In genomic region chr11:59538387-59538786, GRCm38 (mm10) we compare ENCODE assay signal across 9 mouse cellular contexts. TPM values are rescaled to one million over a fixed set of nuclear protein-coding genes. Genes with fewer than 3 reads are reported as not detected.
DNase-seq lines count a peak whose midpoint lies in the region; ATAC-seq lines count a peak whose summit lies in the region.
"Had no signal": no experiment of that assay in that cellular context is flagged by ENCODE, and none has a peak within 500 bp of the region (broad histone marks: within the 10 kb centered on the region; RNA-seq: fewer than 3 reads in every experiment).

No protein-coding gene starts in this region.

- no peaks in the 10 kb centered on the region for H3K27me3 ChIP-seq in heart, embryonic 12.5 days (replicated peaks)
- no peaks in the 10 kb centered on the region for H3K27me3 ChIP-seq in liver, embryonic 16.5 days (ENCODE audit: control insufficient read depth, insufficient read depth, low read depth, low read length)

- 36% methylated on average over 11 of the region's 11 CpGs for WGBS in heart, embryonic 12.5 days
- WGBS in liver, embryonic 16.5 days (ENCODE audit: insufficient replicate concordance) = 22% methylated on average over 11 of the region's 11 CpGs

- H3K27ac ChIP-seq in heart, embryonic 12.5 days (ENCODE audit: poor library complexity, severe bottlenecking) = no peak overlapping the region
- H3K27ac ChIP-seq in liver, embryonic 16.5 days (ENCODE audit: low read length) = no peak overlapping the region

- H3K9ac ChIP-seq in heart, embryonic 12.5 days = no peak overlapping the region
- no peak overlapping the region for H3K9ac ChIP-seq in liver, embryonic 16.5 days (ENCODE audit: low read depth, low read length)

- H3K36me3 ChIP-seq in heart, embryonic 12.5 days = no peaks in the 10 kb centered on the region
- no peaks in the 10 kb centered on the region for H3K36me3 ChIP-seq in liver, embryonic 16.5 days (ENCODE audit: control insufficient read depth, insufficient read depth)

- H3K4me2 ChIP-seq in heart, embryonic 12.5 days = no peak overlapping the region
- no peak overlapping the region for H3K4me2 ChIP-seq in liver, embryonic 16.5 days (ENCODE audit: low read depth, low read length)

- no peak for ATAC-seq in heart, embryonic 12.5 days (ENCODE audit: insufficient number of reproducible peaks, low FRiP score)
- ATAC-seq in liver, embryonic 16.5 days (ENCODE audit: low read depth) = peak; percentile 7; the same call in 1 of the 2 replicates

- peaks cover 3% of the 10 kb centered on the region; the same call in 1 of the 2 replicates for H3K9me3 ChIP-seq in heart, embryonic 12.5 days (replicated peaks)
- no peaks in the 10 kb centered on the region for H3K9me3 ChIP-seq in liver, embryonic 16.5 days (replicated peaks; ENCODE audit: control insufficient read depth, low read length)

- H3K4me1 ChIP-seq in heart, embryonic 12.5 days (replicated peaks) = 0 out of 2 replicates have a peak, but pooled peaks cover 6% of the 10 kb centered on the region
- H3K4me1 ChIP-seq in liver, embryonic 16.5 days (ENCODE audit: control insufficient read depth, low read depth, low read length) = peaks cover 5% of the 10 kb centered on the region

- peak; percentile 66 to 78 for DNase-seq in heart, adult 18-20 months
- peak; percentile 88 for DNase-seq in R1 (ENCODE audit: low read depth, low spot score)
- DNase-seq in frontal cortex, postnatal 36 days (ENCODE audit: low spot score in 2 of 2) = peak; percentile 28 to 36
- peak; percentile 50 for DNase-seq in kidney, adult 18-20 months
- DNase-seq in right cerebral cortex, postnatal 14 days = peak; percentile 73
- no peak for DNase-seq in cerebellum, adult 9-11 months

- H3K4me3 ChIP-seq in heart, embryonic 12.5 days = no peak overlapping the region
- no peak overlapping the region for H3K4me3 ChIP-seq in liver, embryonic 16.5 days (ENCODE audit: low read depth, low read length)

RNA-seq across cellular contexts. Expression of gene Nlrp3, which starts 3.0 kb away (rescaled TPM):
- under 1 TPM; 0.31 to 0.47 TPM for total RNA-seq in heart, adult 18-20 months (2021)
- polyA plus RNA-seq in heart, embryonic 12.5 days (2016; fragmentation: Nextera tagmentation; extraction: Ambion mirVana) = 0.08 and 0.09 TPM in 2 replicates
- 0.63 and 0.89 TPM in 2 replicates for polyA plus RNA-seq in liver, embryonic 16.5 days (2015; fragmentation: Nextera tagmentation; extraction: Ambion mirVana)

RNA-seq across cellular contexts. Expression of gene Zkscan17, which starts 11.8 kb away (rescaled TPM):
- total RNA-seq in heart, adult 18-20 months (2021) = 10 to 100 TPM; 12.5 to 14.2 TPM
- polyA plus RNA-seq in heart, embryonic 12.5 days (2016; fragmentation: Nextera tagmentation; extraction: Ambion mirVana) = 18.1 and 18.4 TPM in 2 replicates
- 4.5 and 4.8 TPM in 2 replicates for polyA plus RNA-seq in liver, embryonic 16.5 days (2015; fragmentation: Nextera tagmentation; extraction: Ambion mirVana)

RNA-seq across cellular contexts. Expression of gene Olfr222, which starts 37.6 kb away (rescaled TPM):
- not detected for total RNA-seq in heart, adult 18-20 months (2021)
- not detected in 2 replicates for polyA plus RNA-seq in heart, embryonic 12.5 days (2016; fragmentation: Nextera tagmentation; extraction: Ambion mirVana)
- not detected in 2 replicates for polyA plus RNA-seq in liver, embryonic 16.5 days (2015; fragmentation: Nextera tagmentation; extraction: Ambion mirVana)
- polyA plus RNA-seq: large intestine, adult 2 months had no signal

RNA-seq across cellular contexts. Expression of gene Olfr223, which starts 54.7 kb away (rescaled TPM):
- not detected for total RNA-seq in heart, adult 18-20 months (2021)
- not detected in 2 replicates for polyA plus RNA-seq in heart, embryonic 12.5 days (2016; fragmentation: Nextera tagmentation; extraction: Ambion mirVana)
- not detected in 2 replicates for polyA plus RNA-seq in liver, embryonic 16.5 days (2015; fragmentation: Nextera tagmentation; extraction: Ambion mirVana)
- polyA plus RNA-seq: large intestine, adult 2 months had no signal
